Mouse (Mus musculus) liver, embryonic 14.5 days (tissue): Measurements from ENCODE around the gene Mrps25. TPM values are rescaled to one million over a fixed set of nuclear protein-coding genes. Genes with fewer than 3 reads are reported as not detected.

Experiments used
- ATAC-seq: fragments of 200-750 bp; cut with Nextera tagmentation; 2 replicates; pipeline ENCODE4 v1.8.0; 2017; ENCODE audit warnings: moderate number of reproducible peaks, mild to moderate bottlenecking, moderate library complexity; ENCODE audit not compliant: insufficient read depth
- DNase-seq, 3 experiments: peaks; one replicate each; pipeline ENCODE4 v3.0.0-alpha.2; 2012 to 2013; ENCODE audit warnings: low read depth in 3 of 3, low spot score in 3 of 3
- H3K27ac ChIP-seq: fragments of 300-500 bp; sonication (generic); 2 replicates; pipeline ENCODE4 v1.5.1; 2014; ENCODE audit warnings: moderate library complexity, mild to moderate bottlenecking, control low read depth, inconsistent platforms
- H3K27me3 ChIP-seq: fragments of 300-500 bp; sonication (generic); 2 replicates; pipeline ENCODE4 v1.6.1; 2014; ENCODE audit warnings: mild to moderate bottlenecking, low read length, moderate library complexity; ENCODE audit not compliant: control insufficient read depth, insufficient read depth
- H3K36me3 ChIP-seq: fragments of 300-500 bp; sonication (generic); replicated peaks from 2 replicates; pipeline ENCODE4 v1.6.1; 2014; ENCODE audit warnings: low read depth; ENCODE audit not compliant: control insufficient read depth, insufficient read depth
- H3K4me1 ChIP-seq, 2 experiments: fragments of 200-500 bp in 1 of 2; fragments of 300-500 bp in 1 of 2; sonication (generic) in 1 of 2; replicated peaks; 2 replicates each; pipeline ENCODE4 v1.6.1; 2012 to 2014; ENCODE audit warnings: antibody characterized with exemption in 1 of 2, inconsistent platforms in 1 of 2, low read length in 1 of 2; ENCODE audit not compliant: control insufficient read depth in 2 of 2, insufficient read depth in 2 of 2
- H3K4me2 ChIP-seq: fragments of 300-500 bp; sonication (generic); 2 replicates; pipeline ENCODE4 v1.6.1; 2014; ENCODE audit warnings: low read depth, mild to moderate bottlenecking, control low read depth, moderate library complexity
- H3K4me3 ChIP-seq, 2 experiments: fragments of 200-500 bp in 1 of 2; fragments of 300-500 bp in 1 of 2; sonication (generic) in 1 of 2; 2 replicates each; pipeline ENCODE4 v1.5.1; 2012 to 2014; ENCODE audit warnings: low read depth in 2 of 2, low read length in 2 of 2, mild to moderate bottlenecking in 2 of 2, control low read depth in 1 of 2, inconsistent platforms in 1 of 2, moderate library complexity in 1 of 2; ENCODE audit not compliant: insufficient read depth in 1 of 2
- H3K9ac ChIP-seq: fragments of 300-500 bp; sonication (generic); replicated peaks from 2 replicates; pipeline ENCODE4 v1.6.1; 2014; ENCODE audit warnings: mild to moderate bottlenecking, control low read depth, moderate library complexity
- H3K9me3 ChIP-seq: fragments of 300-500 bp; sonication (generic); 2 replicates; pipeline ENCODE4 v1.6.1; 2016; ENCODE audit warnings: low read length, mixed read lengths; ENCODE audit not compliant: control insufficient read depth
- CTCF ChIP-seq: IDR thresholded peaks from 2 replicates; pipeline ENCODE4 v1.5.1; 2016; ENCODE audit warnings: antibody characterized with exemption, low read depth, control low read depth
- EP300 ChIP-seq: IDR thresholded peaks from 2 replicates; pipeline ENCODE4 v1.6.1; 2016; ENCODE audit warnings: antibody characterized with exemption, low read depth
- WGBS: fragments of 180-500 bp; shearing (Covaris S2); extraction: QIAGEN DNeasy Blood & Tissue Kit; methylation state at CpG from one replicate; pipeline ENCODE4 v1.1.7; 2014; ENCODE audit not compliant: insufficient replicate concordance; 5-methylcytosine and 5-hydroxymethylcytosine counted together
- polyA plus RNA-seq, 2 experiments: library from polyadenylated mRNA; depleted of rRNA in 1 of 2; stranded (reverse) in 1 of 2; unstranded in 1 of 2; fragments of >200 nt; fragmentation: Nextera tagmentation in 1 of 2; extraction: Ambion mirVana in 1 of 2; gene quantifications; 2 replicates each; pipeline versions ENCODE4 v1.2.1 to v1.2.3; 2012 to 2014

Mrps25 gene
- polyA plus RNA-seq, 2 experiments = 18.2 to 37.1 TPM

GRCm38 (mm10) chr6:92158801-92159200 is 25.0 kb downstream of the Mrps25 start:
- DNase-seq (no peak), ATAC-seq (no peak)
- TF ChIP-seq EP300 (no peak), CTCF (no peak)
- Histone ChIP-seq H3K4me1 (no peaks in the 10 kb centered on the region), H3K27ac (no peak overlapping the region), H3K9me3 (no peaks in the 10 kb centered on the region), H3K27me3 (no peaks in the 10 kb centered on the region), H3K9ac (no peak overlapping the region), H3K4me3 (no peak overlapping the region), H3K36me3 (peaks cover 72% of the 10 kb centered on the region), H3K4me2 (no peak overlapping the region)
- WGBS = 81% methylated on average over 3 of the region's 3 CpGs

- Histone ChIP-seq H3K4me2 (no peak overlapping the region), H3K27ac (no peak overlapping the region), H3K9me3 (no peaks in the 10 kb centered on the region), H3K36me3 (peaks cover 39% of the 10 kb centered on the region), H3K4me1 (no peaks in the 10 kb centered on the region), H3K9ac (no peak overlapping the region), H3K4me3 (no peak overlapping the region), H3K27me3 (no peaks in the 10 kb centered on the region)
- DNase-seq (no peak), ATAC-seq (no peak)
- TF ChIP-seq CTCF (no peak), EP300 (no peak)
- 76% methylated on average over 1 of the region's 1 CpGs for WGBS
Measured at GRCm38 (mm10) chr6:92153774-92154173, 30.1 kb downstream of the Mrps25 start.

GRCm38 (mm10) chr6:92145881-92146280 is 38.0 kb downstream of the Mrps25 start:
- Histone ChIP-seq H3K27me3 (no peaks in the 10 kb centered on the region), H3K4me2 (no peak overlapping the region), H3K36me3 (peaks cover 7% of the 10 kb centered on the region), H3K9me3 (no peaks in the 10 kb centered on the region), H3K4me1 (no peaks in the 10 kb centered on the region), H3K27ac (no peak overlapping the region), H3K9ac (no peak overlapping the region), H3K4me3 (no peak overlapping the region)
- no peak for DNase-seq
- TF ChIP-seq EP300 (no peak), CTCF (no peak)
- ATAC-seq = no peak
- WGBS = 87% methylated on average over 4 of the region's 4 CpGs

- Histone ChIP-seq H3K9ac (no peak overlapping the region), H3K4me3 (no peak overlapping the region), H3K4me2 (no peak overlapping the region), H3K9me3 (no peaks in the 10 kb centered on the region), H3K4me1 (peaks cover 7% of the 10 kb centered on the region in 2 experiments), H3K27me3 (no peaks in the 10 kb centered on the region), H3K36me3 (peaks cover 6% of the 10 kb centered on the region), H3K27ac (no peak overlapping the region)
- WGBS = 75% methylated on average over 2 of the region's 2 CpGs
- ATAC-seq (no peak), DNase-seq (no peak)
- TF ChIP-seq EP300 (no peak), CTCF (no peak)
Measured at GRCm38 (mm10) chr6:92136356-92136755, 47.5 kb downstream of the Mrps25 start.

- Histone ChIP-seq H3K27ac (no peak overlapping the region), H3K27me3 (no peaks in the 10 kb centered on the region), H3K36me3 (no peaks in the 10 kb centered on the region), H3K4me3 (no peak overlapping the region), H3K4me1 (peaks cover 7% of the 10 kb centered on the region in 2 experiments), H3K9me3 (no peaks in the 10 kb centered on the region), H3K9ac (no peak overlapping the region), H3K4me2 (no peak overlapping the region)
- no peak for ATAC-seq
- TF ChIP-seq CTCF (no peak), EP300 (no peak)
- DNase-seq = no peak
- 80% methylated on average over 2 of the region's 2 CpGs for WGBS
Measured at GRCm38 (mm10) chr6:92133617-92134016, 50.2 kb downstream of the Mrps25 start.
